Mouse (Mus musculus) ES-E14 (cell line): Measurements from ENCODE around the gene Zfp91. TPM values are rescaled to one million over a fixed set of nuclear protein-coding genes. Genes with fewer than 3 reads are reported as not detected.

Experiments
- DNase-seq: peaks from one replicate; pipeline ENCODE4 v3.0.0-alpha.2; 2013; ENCODE audit warnings: low read depth, low spot score
- H3K27ac ChIP-seq: 2 replicates; pipeline ENCODE4 v1.5.1; 2012; ENCODE audit warnings: low read depth, mild to moderate bottlenecking, low read length, moderate library complexity, mixed read lengths; ENCODE audit not compliant: poor library complexity, insufficient read depth, severe bottlenecking
- H3K36me3 ChIP-seq: 2 replicates; pipeline ENCODE4 v1.6.1; 2012; ENCODE audit warnings: mild to moderate bottlenecking, low read length, moderate library complexity, mixed read lengths; ENCODE audit not compliant: control insufficient read depth, poor library complexity, insufficient read depth, severe bottlenecking
- H3K4me1 ChIP-seq, 2 experiments: fragments of 150-350 bp in 1 of 2; sonication (generic) in 1 of 2; 2 replicates each; pipeline ENCODE4 v1.6.1; 2012; ENCODE audit warnings: low read length in 2 of 2, mild to moderate bottlenecking in 1 of 2, mixed read lengths in 1 of 2; ENCODE audit not compliant: control insufficient read depth in 2 of 2, insufficient read depth in 2 of 2, poor library complexity in 1 of 2
- H3K4me3 ChIP-seq, 2 experiments: fragments of 150-350 bp in 1 of 2; sonication (generic) in 1 of 2; 2 replicates each; pipeline ENCODE4 v1.5.1; 2012; ENCODE audit warnings: low read length in 2 of 2, low read depth in 1 of 2, mild to moderate bottlenecking in 1 of 2, mixed read lengths in 1 of 2; ENCODE audit not compliant: insufficient read depth in 1 of 2, poor library complexity in 1 of 2, severe bottlenecking in 1 of 2
- H3K9ac ChIP-seq: 2 replicates; pipeline ENCODE4 v1.6.1; 2012; ENCODE audit warnings: low read depth, mild to moderate bottlenecking, low read length, mixed read lengths; ENCODE audit not compliant: poor library complexity, insufficient read depth, severe bottlenecking
- H3K9me3 ChIP-seq: fragments of 150-350 bp; sonication (generic); 2 replicates; pipeline ENCODE4 v1.6.1; 2012; ENCODE audit warnings: low read depth, mild to moderate bottlenecking, low read length; ENCODE audit not compliant: control insufficient read depth, insufficient read depth
- CHD2 ChIP-seq: IDR thresholded peaks from 2 replicates; pipeline ENCODE4 v1.6.1; 2014; ENCODE audit warnings: mild to moderate bottlenecking, low read depth, low read length, inconsistent platforms
- HCFC1 ChIP-seq: IDR thresholded peaks from 2 replicates; pipeline ENCODE4 v1.6.1; 2012; ENCODE audit warnings: low read length, inconsistent platforms, borderline replicate concordance; ENCODE audit not compliant: insufficient read depth
- MAFK ChIP-seq: IDR thresholded peaks from 2 replicates; pipeline ENCODE4 v1.6.1; 2014; ENCODE audit warnings: mild to moderate bottlenecking, low read depth, low read length, inconsistent platforms; ENCODE audit not compliant: insufficient read depth
- ZC3H11A ChIP-seq: IDR thresholded peaks from 2 replicates; pipeline ENCODE4 v1.6.1; 2012; ENCODE audit warnings: low read depth, mild to moderate bottlenecking, inconsistent platforms, low read length, borderline replicate concordance
- ZNF384 ChIP-seq: IDR thresholded peaks from 2 replicates; pipeline ENCODE4 v1.6.1; 2012; ENCODE audit warnings: low read depth, low read length, inconsistent platforms
- in situ Hi-C, 2 experiments: fragments of 600-800 bp; cut with MboI; formaldehyde crosslinking; loops; one replicate each; pipeline ENCODE4 v1.15.1; 2025; ENCODE audit warnings: low sequenced_read_pairs in 2 of 2, inconsistent platforms in 1 of 2; ENCODE audit not compliant: unreplicated experiment in 2 of 2
- total RNA-seq: library from RNA; depleted of rRNA; stranded (reverse); fragments of 300-350 nt; gene quantifications from 2 replicates; pipeline ENCODE4 v1.2.3, GENCODE M21; 2012; rRNA removed

Zfp91 gene
- total RNA-seq, result 29.3 and 35.0 TPM in 2 replicates

DNA sequence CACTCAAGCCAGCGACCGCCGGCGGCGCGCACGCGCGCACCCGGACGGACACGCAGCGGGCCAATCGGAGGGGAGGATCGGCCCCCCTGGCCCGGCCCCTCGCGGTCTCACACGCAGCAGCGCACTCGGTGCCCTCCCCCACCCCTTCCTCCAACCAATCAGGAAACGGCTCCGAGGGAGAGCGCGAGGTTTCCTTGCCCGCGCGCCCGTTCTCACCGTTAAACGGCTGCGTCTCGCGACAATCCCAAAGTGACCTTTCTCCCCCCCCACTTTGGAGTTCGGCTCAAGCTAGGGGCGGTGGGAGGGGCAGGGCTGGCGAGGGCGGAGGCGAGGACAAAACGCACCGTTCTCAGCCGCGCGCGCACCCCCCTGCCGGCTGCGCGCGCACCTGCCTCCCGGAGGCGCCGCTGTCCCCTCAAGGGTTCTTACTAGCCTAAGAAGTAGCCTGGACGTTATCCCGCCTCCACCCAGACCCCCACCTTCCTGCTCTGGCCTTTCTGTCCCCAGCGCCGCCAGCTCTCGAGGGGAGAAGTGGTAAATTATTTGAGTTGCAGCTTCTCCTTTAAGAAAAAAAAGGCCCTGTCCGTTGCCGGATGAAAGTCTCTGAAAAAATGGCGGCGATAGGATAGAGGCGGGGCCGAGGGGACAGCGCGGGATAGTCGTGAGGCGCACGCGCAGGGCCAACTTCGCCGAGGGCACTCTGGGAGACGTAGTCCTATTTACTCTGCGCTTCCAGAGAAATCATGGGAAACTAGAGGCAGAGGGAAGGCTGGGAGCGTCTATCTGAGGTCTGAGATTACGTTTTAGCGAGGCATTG lies at the start of gene Zfp91, which contains the start of gene Lpxn:
Zfp91 (minus strand) TSS at position 616 of the 817 bp plus-strand sequence.
Lpxn (plus strand) TSS at position 683 of the 817 bp plus-strand sequence.
- Histone ChIP-seq H3K9me3 (no peaks in the 10 kb centered on the region), H3K36me3 (no peaks in the 10 kb centered on the region), H3K4me3 (peak within 1 kb of the TSS; percentile 94 to 96), H3K27ac (peak within 1 kb of the TSS; percentile 100), H3K4me1 (peaks cover 0 to 16% of the 10 kb centered on the region in 2 experiments; a peak in 1 of 4 replicates), H3K9ac (peak within 1 kb of the TSS; percentile 100)
- TF ChIP-seq ZC3H11A (no peak), MAFK (no peak), CHD2 (peak; percentile 98), ZNF384 (peak; percentile 86), HCFC1 (peak; percentile 93)
- in situ Hi-C loops, result loop anchor here in 1 of 2 experiments (25.0 kb wide), 1 partner anchor 783 kb away; no protein-coding TSS in a partner anchor
- DNase-seq, result peak; percentile 95

GRCm38 (mm10) chr19:12838507-12838906 lies 42.6 kb upstream of the Zfp91 start:
- no peaks in the 10 kb centered on the region for H3K4me1 ChIP-seq
- no peak overlapping the region for H3K9ac ChIP-seq
- H3K4me3 ChIP-seq, result no peak overlapping the region
- no peaks in the 10 kb centered on the region for H3K36me3 ChIP-seq
- H3K9me3 ChIP-seq, result no peaks in the 10 kb centered on the region
- H3K27ac ChIP-seq, result no peak overlapping the region
- no peak for DNase-seq
- TF ChIP-seq ZNF384 (no peak), MAFK (no peak), HCFC1 (no peak), ZC3H11A (no peak)
- in situ Hi-C loops, result no loop called here

GRCm38 (mm10) chr19:12833625-12834024 lies 37.7 kb upstream of the Zfp91 start:
- in situ Hi-C loops, result no loop called here
- DNase-seq, result no peak
- no peak overlapping the region for H3K4me3 ChIP-seq
- TF ChIP-seq ZC3H11A (no peak), ZNF384 (no peak), HCFC1 (no peak), MAFK (no peak), CHD2 (no peak)
- H3K36me3 ChIP-seq, result no peaks in the 10 kb centered on the region
- no peaks in the 10 kb centered on the region for H3K9me3 ChIP-seq
- no peaks in the 10 kb centered on the region for H3K4me1 ChIP-seq
- H3K27ac ChIP-seq, result no peak overlapping the region
- H3K9ac ChIP-seq, result no peak overlapping the region

DNA sequence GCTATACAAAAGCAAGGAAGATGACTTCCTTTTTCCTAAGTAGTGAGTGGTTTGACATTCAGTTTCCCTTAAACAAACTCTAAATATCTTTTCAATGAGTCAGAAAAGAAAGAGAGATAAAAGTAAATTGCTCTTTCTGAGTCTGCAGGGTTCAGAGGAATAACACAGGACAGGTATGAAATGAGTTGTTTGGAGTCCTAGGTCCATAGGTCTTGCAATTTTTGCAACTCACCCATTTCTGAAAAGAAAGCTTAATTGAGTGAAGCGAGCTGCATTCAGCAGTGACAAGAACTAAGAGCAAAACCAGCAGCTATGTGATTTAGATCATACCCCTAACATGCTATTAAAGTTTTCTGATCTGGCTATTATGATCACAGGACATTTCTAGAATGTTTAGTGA lies 35.6 kb upstream of the Zfp91 start:
- Histone ChIP-seq H3K4me3 (no peak overlapping the region), H3K9me3 (no peaks in the 10 kb centered on the region), H3K36me3 (no peaks in the 10 kb centered on the region), H3K9ac (no peak overlapping the region), H3K27ac (no peak overlapping the region), H3K4me1 (no peaks in the 10 kb centered on the region)
- TF ChIP-seq MAFK (no peak), ZC3H11A (no peak), CHD2 (no peak), ZNF384 (no peak), HCFC1 (no peak)
- DNase-seq, result no peak
- in situ Hi-C loops, result no loop called here
